Mouse (Mus musculus) midbrain, embryonic 16.5 days (tissue): ENCODE data around the gene Bbs12. TPM values are rescaled to one million over a fixed set of nuclear protein-coding genes. Genes with fewer than 3 reads are reported as not detected.

ENCODE experiments used
- ATAC-seq: fragments of 200-750 bp; cut with Nextera tagmentation; 2 replicates; pipeline ENCODE4 v1.8.0; 2017; ENCODE audit warnings: moderate TSS enrichment
- H3K27ac ChIP-seq: fragments of 300-500 bp; sonication (generic); 2 replicates; pipeline ENCODE4 v1.5.1; 2014; ENCODE audit warnings: mild to moderate bottlenecking, low read length, mixed read lengths
- H3K27me3 ChIP-seq: fragments of 300-500 bp; sonication (generic); 2 replicates; pipeline ENCODE4 v1.6.1; 2014; ENCODE audit warnings: low read depth, low read length, mixed read lengths; ENCODE audit not compliant: control insufficient read depth, insufficient read depth
- H3K36me3 ChIP-seq: fragments of 300-500 bp; sonication (generic); 2 replicates; pipeline ENCODE4 v1.6.1; 2014; ENCODE audit warnings: mild to moderate bottlenecking, low read length, moderate library complexity, mixed read lengths; ENCODE audit not compliant: control insufficient read depth, insufficient read depth
- H3K4me1 ChIP-seq: fragments of 300-500 bp; sonication (generic); 2 replicates; pipeline ENCODE4 v1.6.1; 2014; ENCODE audit warnings: mild to moderate bottlenecking, low read length, mixed read lengths; ENCODE audit not compliant: control insufficient read depth, insufficient read depth
- H3K4me2 ChIP-seq: fragments of 300-500 bp; sonication (generic); 2 replicates; pipeline ENCODE4 v1.6.1; 2014; ENCODE audit warnings: mild to moderate bottlenecking, low read length, mixed read lengths
- H3K4me3 ChIP-seq: fragments of 300-500 bp; sonication (generic); 2 replicates; pipeline ENCODE4 v1.5.1; 2014; ENCODE audit warnings: low read depth, mild to moderate bottlenecking, low read length, moderate library complexity, mixed read lengths
- H3K9ac ChIP-seq: fragments of 300-500 bp; sonication (generic); 2 replicates; pipeline ENCODE4 v1.6.1; 2014; ENCODE audit warnings: low read depth, low read length, mixed read lengths
- H3K9me3 ChIP-seq: fragments of 300-500 bp; sonication (generic); replicated peaks from 2 replicates; pipeline ENCODE4 v1.6.1; 2014; ENCODE audit warnings: mild to moderate bottlenecking, low read length, mixed read lengths; ENCODE audit not compliant: control insufficient read depth, poor library complexity, severe bottlenecking
- WGBS: fragments of 180-500 bp; shearing (Covaris S2); extraction: QIAGEN DNeasy Blood & Tissue Kit; methylation state at CpG from one replicate; pipeline ENCODE4 v1.1.7; 2014; 5-methylcytosine and 5-hydroxymethylcytosine counted together
- polyA plus RNA-seq: library from polyadenylated mRNA; unstranded; fragments of >200 nt; fragmentation: Nextera tagmentation; extraction: Ambion mirVana; gene quantifications from 2 replicates; pipeline ENCODE4 v1.2.1, GENCODE M21; 2015

Bbs12 gene
- polyA plus RNA-seq, 1 experiment from 2014 or later: 4.1 TPM

DNA sequence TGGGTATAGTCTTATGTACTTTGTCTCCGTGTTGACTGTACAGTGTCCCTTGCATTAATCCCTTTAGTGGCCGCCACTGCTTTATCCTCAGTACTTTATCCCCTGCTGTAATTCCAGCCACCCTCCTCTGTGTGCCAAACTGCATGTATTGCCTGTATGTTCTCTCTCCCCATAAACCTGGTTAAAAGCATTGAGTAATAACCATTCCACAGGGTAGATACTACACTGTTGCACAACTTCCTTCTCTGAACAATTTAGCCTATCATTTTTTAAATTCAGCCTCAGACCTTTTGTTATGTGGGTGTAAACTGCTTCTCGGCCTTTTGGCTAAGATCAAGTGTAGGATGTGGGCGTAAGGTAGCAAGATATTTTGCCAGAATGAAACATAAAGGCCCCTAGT, 52.8 kb downstream of the Bbs12 start:
- Histone ChIP-seq H3K4me3 (no peak overlapping the region), H3K4me1 (no peaks in the 10 kb centered on the region), H3K4me2 (no peak overlapping the region), H3K9ac (no peak overlapping the region), H3K27ac (no peak overlapping the region), H3K9me3 (no peaks in the 10 kb centered on the region), H3K36me3 (no peaks in the 10 kb centered on the region), H3K27me3 (no peaks in the 10 kb centered on the region)
- no peak for ATAC-seq
- 73% methylated on average over 4 of the region's 4 CpGs for WGBS

DNA sequence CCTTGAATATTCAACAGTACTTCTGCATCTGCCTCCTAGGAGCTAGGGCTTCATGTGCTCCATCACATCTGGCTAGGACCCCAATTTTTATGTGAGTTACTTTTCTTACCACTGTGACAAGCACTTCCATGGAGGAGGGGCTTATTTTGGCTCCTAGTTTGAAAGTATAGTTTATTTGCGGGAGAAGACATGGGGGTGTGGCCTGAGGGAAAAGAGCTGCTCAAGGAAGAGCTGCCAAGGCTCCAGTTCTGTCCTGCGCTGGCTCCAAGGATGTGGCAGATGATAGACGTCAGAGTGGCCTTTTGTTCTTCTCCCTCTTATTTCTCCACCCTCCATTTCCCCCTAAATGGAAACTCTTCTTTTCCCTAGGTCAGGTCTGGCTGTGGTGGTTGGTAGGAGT, 53.6 kb downstream of the Bbs12 start:
- H3K9me3 ChIP-seq: no peaks in the 10 kb centered on the region
- no peak overlapping the region for H3K4me2 ChIP-seq
- H3K27me3 ChIP-seq: no peaks in the 10 kb centered on the region
- H3K9ac ChIP-seq: no peak overlapping the region
- H3K4me3 ChIP-seq: no peak overlapping the region
- no peak for ATAC-seq
- 52% methylated on average over 3 of the region's 3 CpGs for WGBS
- no peaks in the 10 kb centered on the region for H3K4me1 ChIP-seq
- H3K36me3 ChIP-seq: no peaks in the 10 kb centered on the region
- H3K27ac ChIP-seq: no peak overlapping the region

- Histone ChIP-seq H3K27ac (no peak overlapping the region), H3K4me3 (no peak overlapping the region), H3K9me3 (no peaks in the 10 kb centered on the region), H3K27me3 (no peaks in the 10 kb centered on the region), H3K36me3 (no peaks in the 10 kb centered on the region), H3K9ac (no peak overlapping the region), H3K4me1 (no peaks in the 10 kb centered on the region), H3K4me2 (no peak overlapping the region)
- no peak for ATAC-seq
- whole genome bisulfite sequencing: 71% methylated on average over 4 of the region's 4 CpGs
These were observed 54.2 kb downstream of the Bbs12 start for GRCm38 (mm10) chr3:37366381-37367053.

- Histone ChIP-seq H3K4me1 (no peaks in the 10 kb centered on the region), H3K9me3 (no peaks in the 10 kb centered on the region), H3K4me2 (no peak overlapping the region), H3K9ac (no peak overlapping the region), H3K4me3 (no peak overlapping the region), H3K27me3 (no peaks in the 10 kb centered on the region), H3K27ac (no peak overlapping the region), H3K36me3 (no peaks in the 10 kb centered on the region)
- no peak for ATAC-seq
- 81% methylated on average over 4 of the region's 4 CpGs for WGBS
These were observed 58.1 kb downstream of the Bbs12 start for GRCm38 (mm10) chr3:37370407-37370806.

Other genes with a start within 250 kb of the Bbs12 start
- 0.19 and 0.22 TPM in 2 replicates for gene Adad1, start 249.0 kb upstream of the Bbs12 start, polyA plus RNA-seq
- gene Il2, start 186.6 kb upstream of the Bbs12 start, polyA plus RNA-seq: 0.28 and 0.46 TPM in 2 replicates
- not detected in 2 replicates for gene Il21, start 79.9 kb upstream of the Bbs12 start, polyA plus RNA-seq
- 2.3 and 4.0 TPM in 2 replicates for gene Cetn4, start 154 bp downstream of the Bbs12 start, polyA plus RNA-seq
- gene Fgf2, start 35.8 kb downstream of the Bbs12 start, polyA plus RNA-seq: 0.44 and 0.55 TPM in 2 replicates
- gene Spata5, start 107.3 kb downstream of the Bbs12 start, polyA plus RNA-seq: 30.3 and 33.9 TPM in 2 replicates
- 7.5 and 7.9 TPM in 2 replicates for gene Nudt6, start 107.7 kb downstream of the Bbs12 start, polyA plus RNA-seq